Mouse (Mus musculus) hindbrain, embryonic 14.5 days (tissue): ENCODE results near the gene Slc25a22. TPM values are rescaled to one million over a fixed set of nuclear protein-coding genes. Genes with fewer than 3 reads are reported as not detected.

Experiments used
- ATAC-seq: fragments of 200-750 bp; cut with Nextera tagmentation; 2 replicates; pipeline ENCODE4 v1.8.0; 2017; ENCODE audit warnings: moderate number of reproducible peaks, mild to moderate bottlenecking, moderate TSS enrichment, moderate library complexity; ENCODE audit not compliant: low FRiP score
- DNase-seq: peaks from one replicate; pipeline ENCODE4 v3.0.0-alpha.2; 2015; ENCODE audit warnings: low spot score
- H3K27ac ChIP-seq: fragments of 300-500 bp; sonication (generic); 2 replicates; pipeline ENCODE4 v1.5.1; 2014; ENCODE audit warnings: mild to moderate bottlenecking, moderate library complexity
- H3K27me3 ChIP-seq: fragments of 300-500 bp; sonication (generic); 2 replicates; pipeline ENCODE4 v1.6.1; 2014; ENCODE audit warnings: mild to moderate bottlenecking, low read length, mixed read lengths; ENCODE audit not compliant: control insufficient read depth, insufficient read depth
- H3K36me3 ChIP-seq: fragments of 300-500 bp; sonication (generic); replicated peaks from 2 replicates; pipeline ENCODE4 v1.6.1; 2014; ENCODE audit not compliant: control insufficient read depth, insufficient read depth
- H3K4me1 ChIP-seq: fragments of 300-500 bp; sonication (generic); replicated peaks from 2 replicates; pipeline ENCODE4 v1.6.1; 2014; ENCODE audit warnings: antibody characterized with exemption, low read length, mixed read lengths; ENCODE audit not compliant: control insufficient read depth, insufficient read depth
- H3K4me2 ChIP-seq: fragments of 300-500 bp; sonication (generic); replicated peaks from 2 replicates; pipeline ENCODE4 v1.6.1; 2014; ENCODE audit warnings: mild to moderate bottlenecking, moderate library complexity
- H3K4me3 ChIP-seq: fragments of 300-500 bp; sonication (generic); replicated peaks from 2 replicates; pipeline ENCODE4 v1.5.1; 2014; ENCODE audit warnings: mild to moderate bottlenecking, low read length
- H3K9ac ChIP-seq: fragments of 300-500 bp; sonication (generic); 2 replicates; pipeline ENCODE4 v1.6.1; 2014
- H3K9me3 ChIP-seq: fragments of 300-500 bp; sonication (generic); 2 replicates; pipeline ENCODE4 v1.6.1; 2016; ENCODE audit warnings: low read length; ENCODE audit not compliant: control insufficient read depth
- WGBS: fragments of 180-500 bp; shearing (Covaris S2); extraction: QIAGEN DNeasy Blood & Tissue Kit; methylation state at CpG from one replicate; pipeline ENCODE4 v1.1.7; 2014; 5-methylcytosine and 5-hydroxymethylcytosine counted together
- polyA plus RNA-seq: library from polyadenylated mRNA; unstranded; fragments of >200 nt; fragmentation: Nextera tagmentation; extraction: Ambion mirVana; gene quantifications from 2 replicates; pipeline ENCODE4 v1.2.1, GENCODE M21; 2014

Gene Slc25a22
- polyA plus RNA-seq, 1 experiment from 2014 or later, result 73.0 TPM

- H3K9me3 ChIP-seq, result no peaks in the 10 kb centered on the region
- DNase-seq, result peak; percentile 56
- H3K4me2 ChIP-seq, result peak overlapping the region; percentile 90
- peak overlapping the region; percentile 70 for H3K4me3 ChIP-seq
- WGBS, result under 1% methylated on average over 78 of the region's 81 CpGs
- peak overlapping the region; percentile 75 for H3K27ac ChIP-seq
- peak overlapping the region; percentile 80 for H3K9ac ChIP-seq
- H3K4me1 ChIP-seq, result peaks cover 18% of the 10 kb centered on the region
- no peaks in the 10 kb centered on the region; the same call in 1 of the 2 replicates for H3K36me3 ChIP-seq
- ATAC-seq, result peak; percentile 63
- peaks cover 10% of the 10 kb centered on the region; the same call in 1 of the 2 replicates for H3K27me3 ChIP-seq
These were observed 44.1 kb upstream of the Slc25a22 start for GRCm38 (mm10) chr7:141481498-141482401.

- peaks cover 20% of the 10 kb centered on the region for H3K4me1 ChIP-seq
- ATAC-seq (peak; percentile 49), DNase-seq (peak; percentile 81)
- H3K27me3 ChIP-seq, result peaks cover 14% of the 10 kb centered on the region; the same call in 1 of the 2 replicates
- H3K36me3 ChIP-seq, result no peaks in the 10 kb centered on the region
- WGBS, result 10% methylated on average over 10 of the region's 10 CpGs
- peak overlapping the region; percentile 90 for H3K4me2 ChIP-seq
- H3K27ac ChIP-seq, result no peak overlapping the region; the same call in 1 of the 2 replicates
- H3K9ac ChIP-seq, result peak overlapping the region; percentile 80
- H3K4me3 ChIP-seq, result peak overlapping the region; percentile 70
- H3K9me3 ChIP-seq, result no peaks in the 10 kb centered on the region
These were observed 43.3 kb upstream of the Slc25a22 start for GRCm38 (mm10) chr7:141480842-141481497.

DNA sequence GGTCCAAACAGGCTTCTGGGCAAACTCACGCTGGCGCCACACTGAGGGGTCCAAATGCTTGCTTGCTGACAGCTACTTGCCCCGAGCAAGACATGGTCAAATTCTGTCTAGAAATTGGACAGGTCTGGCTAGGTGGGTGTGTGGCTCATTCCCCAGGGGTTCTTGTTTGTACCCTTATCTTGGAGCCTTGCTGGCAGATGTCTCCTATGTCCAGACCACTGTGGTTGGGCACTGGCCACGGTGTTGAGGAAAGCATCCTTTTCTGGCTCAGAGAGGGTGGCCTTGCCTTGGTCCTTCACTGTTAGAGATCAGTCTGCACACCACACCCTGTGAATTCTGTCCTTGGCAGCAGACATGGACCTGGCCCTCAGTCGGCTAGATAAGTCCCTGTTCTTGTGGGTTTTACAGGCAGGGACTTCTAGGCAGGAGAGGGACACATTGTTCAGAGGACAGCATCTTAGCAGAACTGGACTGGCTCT, 40.6 kb upstream of the Slc25a22 start:
- 79% methylated on average over 5 of the region's 5 CpGs for WGBS
- H3K4me3 ChIP-seq, result no peak overlapping the region
- H3K9me3 ChIP-seq, result no peaks in the 10 kb centered on the region
- H3K36me3 ChIP-seq, result no peaks in the 10 kb centered on the region
- no peak for DNase-seq
- H3K27ac ChIP-seq, result no peak overlapping the region
- peaks cover 15% of the 10 kb centered on the region; the same call in 1 of the 2 replicates for H3K27me3 ChIP-seq
- no peak overlapping the region for H3K9ac ChIP-seq
- no peak overlapping the region for H3K4me2 ChIP-seq
- no peak for ATAC-seq
- peaks cover 32% of the 10 kb centered on the region for H3K4me1 ChIP-seq

DNA sequence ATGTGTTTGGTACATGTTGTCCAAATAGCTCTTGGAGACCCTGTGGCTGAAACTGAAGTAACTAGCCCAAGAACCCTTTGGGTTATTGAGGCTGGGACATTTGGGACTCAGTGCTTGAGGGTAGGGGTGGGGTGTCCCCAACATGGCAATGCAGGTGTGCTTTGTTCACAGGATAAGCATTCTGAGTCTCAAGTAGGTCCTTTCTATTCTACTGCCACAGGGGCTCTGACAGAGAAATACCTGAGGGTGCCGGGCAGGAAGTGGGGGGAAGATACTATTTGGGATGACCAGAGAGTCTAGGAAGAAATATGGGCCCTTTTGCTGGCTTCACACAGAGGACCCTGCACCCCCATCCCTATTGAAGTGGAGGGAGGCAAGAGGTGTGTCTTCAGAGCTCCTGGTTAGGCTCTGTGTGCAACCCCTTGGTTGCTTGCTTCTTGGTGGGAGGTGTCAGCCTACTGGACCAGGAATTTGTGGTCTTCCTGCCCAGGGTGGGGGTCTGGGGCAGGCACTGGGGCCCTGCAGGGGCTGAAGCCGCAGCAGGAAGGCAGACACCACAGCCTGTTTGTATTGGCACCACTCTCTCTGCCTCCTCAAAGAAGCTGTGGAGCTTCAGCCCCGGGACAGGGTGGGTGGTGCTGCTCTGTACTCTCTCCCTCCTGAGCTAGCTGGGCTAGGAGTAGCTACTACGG, 40.0 kb upstream of the Slc25a22 start:
- Histone ChIP-seq H3K4me1 (peaks cover 26% of the 10 kb centered on the region), H3K9ac (no peak overlapping the region), H3K9me3 (no peaks in the 10 kb centered on the region), H3K27me3 (0 out of 2 replicates have a peak, but pooled peaks cover 9% of the 10 kb centered on the region), H3K27ac (0 out of 2 replicates have a peak overlapping the region, but pooled peaks have one; percentile 41), H3K4me2 (peak overlapping the region; percentile 63), H3K4me3 (no peak overlapping the region), H3K36me3 (peaks cover 1% of the 10 kb centered on the region)
- ATAC-seq (no peak), DNase-seq (no peak)
- 62% methylated on average over 4 of the region's 4 CpGs for WGBS

- peak overlapping the region; percentile 63 for H3K4me2 ChIP-seq
- 0 out of 2 replicates have a peak, but pooled peaks cover 7% of the 10 kb centered on the region for H3K27me3 ChIP-seq
- H3K27ac ChIP-seq, result peak overlapping the region; percentile 41; the same call in 1 of the 2 replicates
- H3K4me1 ChIP-seq, result peaks cover 20% of the 10 kb centered on the region
- no peak overlapping the region for H3K4me3 ChIP-seq
- 28% methylated on average over 7 of the region's 7 CpGs for WGBS
- DNase-seq (no peak), ATAC-seq (no peak)
- peaks cover 9% of the 10 kb centered on the region for H3K36me3 ChIP-seq
- H3K9me3 ChIP-seq, result no peaks in the 10 kb centered on the region
- H3K9ac ChIP-seq, result no peak overlapping the region
These were observed 39.3 kb upstream of the Slc25a22 start for GRCm38 (mm10) chr7:141476981-141477370.

DNA sequence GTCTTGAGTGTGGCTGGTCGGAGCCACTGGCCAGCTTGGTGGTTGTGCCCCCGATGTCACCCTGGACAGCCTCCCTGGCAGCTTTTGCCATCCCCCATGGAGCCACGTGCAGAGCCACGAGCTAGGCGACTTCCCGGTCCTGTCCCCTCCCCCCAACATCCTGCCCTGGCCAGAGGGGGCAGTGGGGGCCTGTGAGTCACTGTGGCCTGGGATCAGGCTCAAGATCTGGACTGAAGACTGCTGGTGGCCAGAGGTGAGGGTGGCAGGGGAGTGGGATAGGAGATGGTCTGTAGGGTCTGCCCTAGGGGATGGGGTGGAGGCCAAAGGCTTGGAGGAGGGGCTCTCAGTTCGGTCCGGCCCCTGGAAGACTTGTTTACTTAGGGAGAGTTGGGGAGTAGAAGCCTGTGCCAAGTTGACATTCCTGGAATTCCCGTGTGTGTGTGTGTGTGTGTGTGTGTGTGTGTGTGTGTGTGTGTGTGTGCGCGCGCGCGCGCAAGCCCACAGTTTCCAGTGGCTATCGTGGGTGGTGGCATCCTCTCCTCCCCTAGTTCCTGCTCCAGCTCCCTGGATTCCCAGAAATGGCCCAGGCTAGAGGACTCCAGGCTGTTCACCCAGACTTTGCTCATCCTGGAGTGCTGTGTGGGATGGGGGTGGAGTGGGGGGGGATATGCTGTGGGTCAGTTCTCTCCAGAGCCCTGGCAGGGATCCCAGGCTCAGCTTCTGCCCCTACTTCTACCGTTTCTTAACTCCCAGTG, 38.7 kb upstream of the Slc25a22 start:
- 8% methylated on average over 17 of the region's 17 CpGs for WGBS
- DNase-seq (peak; percentile 31), ATAC-seq (no peak)
- Histone ChIP-seq H3K27ac (peak overlapping the region; percentile 47; the same call in 1 of the 2 replicates), H3K9ac (no peak overlapping the region), H3K4me1 (peaks cover 20% of the 10 kb centered on the region), H3K36me3 (peaks cover 14% of the 10 kb centered on the region), H3K4me2 (peak overlapping the region; percentile 63), H3K9me3 (no peaks in the 10 kb centered on the region), H3K27me3 (0 out of 2 replicates have a peak, but pooled peaks cover 7% of the 10 kb centered on the region), H3K4me3 (peak overlapping the region; percentile 69)

DNA sequence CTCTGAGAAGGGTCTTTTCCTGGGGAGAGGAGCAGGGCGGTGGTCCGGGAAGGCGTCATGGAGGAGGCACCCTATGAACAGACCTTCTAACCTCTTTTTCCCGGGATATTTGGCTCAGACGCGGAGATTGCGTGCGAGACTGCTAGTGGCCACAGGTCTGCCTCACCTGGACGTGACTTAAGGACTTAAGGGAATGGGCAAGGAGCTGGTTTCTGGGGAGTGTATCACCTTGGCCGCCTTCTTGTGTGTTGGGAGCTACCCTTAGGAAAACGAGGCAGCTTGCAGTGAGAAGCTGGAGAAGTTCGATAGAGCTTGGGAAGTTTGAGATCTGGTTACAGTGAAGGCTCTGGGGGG, 38.1 kb upstream of the Slc25a22 start:
- ATAC-seq (no peak), DNase-seq (no peak)
- Histone ChIP-seq H3K27ac (peak overlapping the region; percentile 47; the same call in 1 of the 2 replicates), H3K9ac (peak overlapping the region; percentile 94), H3K9me3 (no peaks in the 10 kb centered on the region), H3K36me3 (peaks cover 20% of the 10 kb centered on the region), H3K4me3 (peak overlapping the region; percentile 69), H3K4me2 (peak overlapping the region; percentile 63), H3K27me3 (0 out of 2 replicates have a peak, but pooled peaks cover 7% of the 10 kb centered on the region), H3K4me1 (peaks cover 20% of the 10 kb centered on the region)
- WGBS, result 2% methylated on average over 12 of the region's 12 CpGs

GRCm38 (mm10) chr7:141475011-141475804, 37.5 kb upstream of the Slc25a22 start, which contains the start of the genes Polr2l and Tspan4:
TSS of gene Polr2l (minus strand) at chr7:141475132.
TSS of gene Tspan4 (plus strand) at chr7:141475240.
- Histone ChIP-seq H3K36me3 (peaks cover 26% of the 10 kb centered on the region), H3K9ac (peak within 1 kb of the TSS; percentile 94), H3K4me1 (peaks cover 20% of the 10 kb centered on the region), H3K27ac (peak within 1 kb of the TSS; percentile 93), H3K4me2 (peak within 1 kb of the TSS; percentile 63), H3K27me3 (0 out of 2 replicates have a peak, but pooled peaks cover 7% of the 10 kb centered on the region), H3K9me3 (no peaks in the 10 kb centered on the region), H3K4me3 (peak within 1 kb of the TSS; percentile 69)
- DNase-seq (peak; percentile 82), ATAC-seq (peak; percentile 82)
- WGBS, result under 1% methylated on average over 87 of the region's 87 CpGs
